Mouse (Mus musculus) v-Abl transformed pro-B cells (cell line): Measurements from ENCODE around the gene Fktn.
"Not testable (repeated sequence)": the region's sequence is repeated elsewhere in the genome, so short reads cannot be mapped to it uniquely, and the experiment has no call there.

Experiments used
- in situ Hi-C, 2 experiments: fragments of 400-800 bp; cut with MboI; formaldehyde crosslinking; loops; one replicate each; pipeline ENCODE4 v1.15.1; 2025; ENCODE audit not compliant: unreplicated experiment in 2 of 2

The Fktn gene

GRCm38 (mm10) chr4:53713704-53714050 lies at the start of gene Fktn:
Gene Fktn (plus strand): TSS chr4:53713998.
- in situ Hi-C loops: no loop called here

- in situ Hi-C loops: no loop called here
Observed at GRCm38 (mm10) chr4:53682092-53682491, 31.7 kb upstream of the Fktn start.

- in situ Hi-C loops: no loop called here
Observed at GRCm38 (mm10) chr4:53688965-53689364, 24.8 kb upstream of the Fktn start.

- in situ Hi-C loops: no loop called here
Observed at GRCm38 (mm10) chr4:53691418-53691817, 22.4 kb upstream of the Fktn start.

GRCm38 (mm10) chr4:53709166-53709565 lies 4.6 kb upstream of the Fktn start:
- in situ Hi-C loops: not testable (repeated sequence)

- in situ Hi-C loops: no loop called here
Observed at GRCm38 (mm10) chr4:53710021-53710420, 3.8 kb upstream of the Fktn start.

GRCm38 (mm10) chr4:53710555-53711328 lies 3.1 kb upstream of the Fktn start:
- in situ Hi-C loops: no loop called here

- in situ Hi-C loops: no loop called here
Observed at GRCm38 (mm10) chr4:53714051-53714814, 435 bp downstream of the Fktn start.

GRCm38 (mm10) chr4:53715977-53716376 lies 2.2 kb downstream of the Fktn start:
- in situ Hi-C loops: no loop called here

GRCm38 (mm10) chr4:53717546-53717945 lies 3.7 kb downstream of the Fktn start:
- in situ Hi-C loops: no loop called here

GRCm38 (mm10) chr4:53718261-53718660 lies 4.5 kb downstream of the Fktn start:
- in situ Hi-C loops: no loop called here

GRCm38 (mm10) chr4:53722506-53722905 lies 8.7 kb downstream of the Fktn start:
- in situ Hi-C loops: no loop called here

- in situ Hi-C loops: not testable (repeated sequence)
Observed at GRCm38 (mm10) chr4:53726100-53726499, 12.3 kb downstream of the Fktn start.

- in situ Hi-C loops: no loop called here
Observed at GRCm38 (mm10) chr4:53728121-53728520, 14.3 kb downstream of the Fktn start.

GRCm38 (mm10) chr4:53738956-53739616 lies 25.3 kb downstream of the Fktn start:
- in situ Hi-C loops: loop anchor here in 1 of 2 experiments (10.0 kb wide), 1 partner anchor 1506 kb away; no protein-coding TSS in a partner anchor

GRCm38 (mm10) chr4:53749831-53750230 lies 36.0 kb downstream of the Fktn start:
- in situ Hi-C loops: loop anchor here in 1 of 2 experiments (10.0 kb wide), 1 partner anchor 1485 kb away; no protein-coding TSS in a partner anchor

GRCm38 (mm10) chr4:53750391-53751120 lies 36.8 kb downstream of the Fktn start:
- in situ Hi-C loops: no loop called here

GRCm38 (mm10) chr4:53757030-53757429 lies 43.2 kb downstream of the Fktn start:
- in situ Hi-C loops: no loop called here

GRCm38 (mm10) chr4:53758764-53759163 lies 45.0 kb downstream of the Fktn start:
- in situ Hi-C loops: no loop called here

GRCm38 (mm10) chr4:53759678-53760077 lies 45.9 kb downstream of the Fktn start:
- in situ Hi-C loops: no loop called here

GRCm38 (mm10) chr4:53762501-53762900 lies 48.7 kb downstream of the Fktn start:
- in situ Hi-C loops: no loop called here
